Mouse (Mus musculus) MEL (cell line): ENCODE measurements around the gene Gtdc1. TPM values are rescaled to one million over a fixed set of nuclear protein-coding genes. Genes with fewer than 3 reads are reported as not detected.

Source experiments
- DNase-seq: peaks from one replicate; pipeline ENCODE4 v3.0.0; 2011; ENCODE audit warnings: low read depth, low spot score
- H3K27ac ChIP-seq: 2 replicates; pipeline ENCODE4 v1.5.1; 2012; ENCODE audit warnings: low read depth, mild to moderate bottlenecking, control low read depth, low read length, moderate library complexity; ENCODE audit not compliant: control insufficient read depth
- H3K27me3 ChIP-seq, 2 experiments: fragments of 150-350 bp in 1 of 2; sonication (generic) in 1 of 2; 2 replicates each; pipeline ENCODE4 v1.6.1; 2012; ENCODE audit warnings: low read length in 2 of 2, mild to moderate bottlenecking in 2 of 2, improper control_type of control experiment in 1 of 2, moderate library complexity in 1 of 2; ENCODE audit not compliant: insufficient read depth in 2 of 2, control insufficient read depth in 1 of 2
- H3K36me3 ChIP-seq, 2 experiments: 2 replicates each; pipeline ENCODE4 v1.6.1; 2012 to 2014; ENCODE audit warnings: low read length in 2 of 2, improper control_type of control experiment in 1 of 2, inconsistent platforms in 1 of 2, mild to moderate bottlenecking in 1 of 2; ENCODE audit not compliant: insufficient read depth in 2 of 2, control insufficient read depth in 1 of 2
- H3K4me1 ChIP-seq, 2 experiments: fragments of 150-350 bp in 1 of 2; sonication (generic) in 1 of 2; 2 replicates each; pipeline ENCODE4 v1.6.1; 2012; ENCODE audit warnings: low read length in 2 of 2, improper control_type of control experiment in 1 of 2, mild to moderate bottlenecking in 1 of 2; ENCODE audit not compliant: insufficient read depth in 2 of 2, control insufficient read depth in 1 of 2
- H3K4me3 ChIP-seq, 2 experiments: fragments of 150-350 bp in 1 of 2; sonication (generic) in 1 of 2; 2 replicates each; pipeline ENCODE4 v1.5.1; 2012; ENCODE audit warnings: low read depth in 2 of 2, low read length in 2 of 2, mild to moderate bottlenecking in 2 of 2, moderate library complexity in 2 of 2, control low read depth in 1 of 2, improper control_type of control experiment in 1 of 2; ENCODE audit not compliant: control insufficient read depth in 1 of 2, insufficient read depth in 1 of 2
- H3K79me2 ChIP-seq: 2 replicates; pipeline ENCODE4 v1.6.1; 2012; ENCODE audit warnings: mild to moderate bottlenecking, low read length, moderate library complexity; ENCODE audit not compliant: control insufficient read depth, poor library complexity, insufficient read depth
- H3K9ac ChIP-seq: 2 replicates; pipeline ENCODE4 v1.6.1; 2012; ENCODE audit warnings: low read depth, mild to moderate bottlenecking, control low read depth, low read length, moderate library complexity; ENCODE audit not compliant: control insufficient read depth, poor library complexity, severe bottlenecking
- H3K9me3 ChIP-seq: fragments of 150-350 bp; sonication (generic); replicated peaks from 2 replicates; pipeline ENCODE4 v1.6.1; 2012; ENCODE audit warnings: mild to moderate bottlenecking, low read length, improper control_type of control experiment, moderate library complexity; ENCODE audit not compliant: insufficient read depth
- CHD2 ChIP-seq: IDR thresholded peaks from 2 replicates; pipeline ENCODE4 v1.6.1; 2011; ENCODE audit warnings: low read length, improper control_type of control experiment
- CTCF ChIP-seq, 3 experiments: IDR thresholded peaks in 2 of 3; conservative IDR thresholded peaks in 1 of 3; 2 replicates each; pipeline ENCODE4 v1.5.1; 2011 to 2012; ENCODE audit warnings: low read length in 3 of 3, low read depth in 2 of 3, mild to moderate bottlenecking in 2 of 3, improper control_type of control experiment in 1 of 3, inconsistent platforms in 1 of 3, mixed read lengths in 1 of 3, moderate library complexity in 1 of 3; ENCODE audit not compliant: control insufficient read depth in 1 of 3, insufficient read depth in 1 of 3, poor library complexity in 1 of 3, severe bottlenecking in 1 of 3
- E2F4 ChIP-seq: IDR thresholded peaks from 2 replicates; pipeline ENCODE4 v1.6.1; 2011; ENCODE audit warnings: low read depth, low read length, improper control_type of control experiment, borderline replicate concordance
- ELF1 ChIP-seq: IDR thresholded peaks from 2 replicates; pipeline ENCODE4 v1.6.1; 2014; ENCODE audit warnings: low read depth, mild to moderate bottlenecking, inconsistent platforms, low read length, improper control_type of control experiment, moderate library complexity
- ETS1 ChIP-seq: IDR thresholded peaks from 2 replicates; pipeline ENCODE4 v1.6.1; 2012; ENCODE audit warnings: low read depth, mild to moderate bottlenecking, inconsistent platforms, low read length, improper control_type of control experiment, moderate library complexity
- GATA1 ChIP-seq: IDR thresholded peaks from 2 replicates; pipeline ENCODE4 v1.6.1; 2011; ENCODE audit warnings: low read depth, low read length, improper control_type of control experiment
- HCFC1 ChIP-seq: IDR thresholded peaks from 2 replicates; pipeline ENCODE4 v1.6.1; 2012; ENCODE audit warnings: low read depth, mild to moderate bottlenecking, inconsistent platforms, low read length, improper control_type of control experiment, moderate library complexity
- JUND ChIP-seq: IDR thresholded peaks from 2 replicates; pipeline ENCODE4 v1.6.1; 2011; ENCODE audit warnings: low read depth, mild to moderate bottlenecking, improper control_type of control experiment, low read length
- MAX ChIP-seq: IDR thresholded peaks from 2 replicates; pipeline ENCODE4 v1.6.1; 2011; ENCODE audit warnings: low read length, improper control_type of control experiment
- MXI1 ChIP-seq: IDR thresholded peaks from 2 replicates; pipeline ENCODE4 v1.6.1; 2011; ENCODE audit warnings: mild to moderate bottlenecking, low read depth, low read length, improper control_type of control experiment
- MYB ChIP-seq: IDR thresholded peaks from 2 replicates; pipeline ENCODE4 v1.6.1; 2011; ENCODE audit warnings: mild to moderate bottlenecking, low read depth, low read length, improper control_type of control experiment
- POLR2AphosphoS5 ChIP-seq: IDR thresholded peaks from 2 replicates; pipeline ENCODE4 v1.6.1; 2012; ENCODE audit warnings: low read depth, borderline replicate concordance, mild to moderate bottlenecking, inconsistent platforms, low read length, moderate library complexity, mixed read lengths
- RAD21 ChIP-seq: IDR thresholded peaks from 2 replicates; pipeline ENCODE4 v1.6.1; 2011; ENCODE audit warnings: mild to moderate bottlenecking, low read depth, low read length, improper control_type of control experiment
- RCOR1 ChIP-seq: IDR thresholded peaks from 2 replicates; pipeline ENCODE4 v1.6.1; 2012; ENCODE audit warnings: low read depth, mild to moderate bottlenecking, inconsistent platforms, low read length, improper control_type of control experiment
- SIN3A ChIP-seq: IDR thresholded peaks from 2 replicates; pipeline ENCODE4 v1.6.1; 2012; ENCODE audit warnings: low read length, improper control_type of control experiment, inconsistent platforms
- SMC3 ChIP-seq: IDR thresholded peaks from 2 replicates; pipeline ENCODE4 v1.6.1; 2011; ENCODE audit warnings: low read depth, low read length, improper control_type of control experiment
- TAL1 ChIP-seq: IDR thresholded peaks from 2 replicates; pipeline ENCODE4 v1.6.1; 2012; ENCODE audit warnings: mild to moderate bottlenecking, inconsistent platforms, low read length, moderate library complexity, mixed read lengths
- TBP ChIP-seq: IDR thresholded peaks from 2 replicates; pipeline ENCODE4 v1.8.0; 2011; ENCODE audit warnings: low read depth, low read length, improper control_type of control experiment
- USF2 ChIP-seq, 2 experiments: IDR thresholded peaks; 2 replicates each; pipeline ENCODE4 v1.6.1; 2011 to 2012; ENCODE audit warnings: improper control_type of control experiment in 2 of 2, low read length in 2 of 2, borderline replicate concordance in 1 of 2, inconsistent platforms in 1 of 2, low read depth in 1 of 2, mild to moderate bottlenecking in 1 of 2; ENCODE audit not compliant: insufficient read depth in 1 of 2
- ZC3H11A ChIP-seq: IDR thresholded peaks from 2 replicates; pipeline ENCODE4 v1.6.1; 2012; ENCODE audit warnings: low read depth, mild to moderate bottlenecking, inconsistent platforms, low read length, improper control_type of control experiment
- ZKSCAN1 ChIP-seq: IDR thresholded peaks from 2 replicates; pipeline ENCODE4 v1.6.1; 2012; ENCODE audit warnings: low read depth, mild to moderate bottlenecking, inconsistent platforms, low read length, improper control_type of control experiment, moderate library complexity
- ZMIZ1 ChIP-seq: IDR thresholded peaks from 2 replicates; pipeline ENCODE4 v1.6.1; 2012; ENCODE audit warnings: low read depth, mild to moderate bottlenecking, inconsistent platforms, low read length, improper control_type of control experiment, moderate library complexity
- ZNF384 ChIP-seq: IDR thresholded peaks from 2 replicates; pipeline ENCODE4 v1.6.1; 2012; ENCODE audit warnings: low read depth, mild to moderate bottlenecking, inconsistent platforms, low read length, improper control_type of control experiment
- polyA plus RNA-seq, 2 experiments: library from polyadenylated mRNA; stranded (reverse) in 1 of 2; unstranded in 1 of 2; fragments of >175 nt in 1 of 2; fragments of >200 nt in 1 of 2; gene quantifications; 2 replicates each; pipeline versions ENCODE4 v1.2.1 to v1.2.4; 2012; ENCODE audit warnings: low replicate concordance in 2 of 2, low read depth in 1 of 2; ENCODE audit not compliant: insufficient read length in 2 of 2, insufficient read depth in 1 of 2, missing spikeins in 1 of 2
- total RNA-seq: library from RNA; depleted of rRNA; stranded (reverse); fragments of 300-350 nt; gene quantifications from 2 replicates; pipeline ENCODE4 v1.2.3, GENCODE M21; 2012

Gtdc1 gene
- total and polyA plus RNA-seq, 3 experiments: 7.2 to 14.3 TPM; not detected in 1

GRCm38 (mm10) chr2:44926683-44927481, 575 bp downstream of the Gtdc1 start (continued):
- TF ChIP-seq ELF1 (no peak), JUND (no peak), CTCF (IDR thresholded peaks at IDR 0.05 in 2 of 3, conservative IDR thresholded peaks at IDR 0.05 in 1 of 3; ENCODE audit: control insufficient read depth in 1 of 3, insufficient read depth in 1 of 3, low read depth in 2 of 3, low read length in 3 of 3, poor library complexity in 1 of 3, severe bottlenecking in 1 of 3) (no peak), ETS1 (peak; percentile 35), POLR2AphosphoS5 (no peak), MYB (no peak), ZKSCAN1 (no peak), ZNF384 (no peak), GATA1 (no peak), MXI1 (no peak; the same call in 1 of the 2 replicates), USF2 (IDR thresholded peaks at IDR 0.05; ENCODE audit: borderline replicate concordance in 1 of 2, insufficient read depth in 1 of 2, low read depth in 1 of 2, low read length in 2 of 2) (no peak), SMC3 (0 out of 2 replicates have a peak, but pooled peaks have one; percentile 6), TAL1 (no peak), RCOR1 (no peak; the same call in 1 of the 2 replicates), ZC3H11A (no peak), ZMIZ1 (peak; percentile 46), RAD21 (no peak; the same call in 1 of the 2 replicates), SIN3A (peak; percentile 61)

GRCm38 (mm10) chr2:44926167-44926682, 1.2 kb downstream of the Gtdc1 start:
- peak; percentile 89 for DNase-seq
- Histone ChIP-seq H3K4me1 (peaks cover 11 to 21% of the 10 kb centered on the region in 2 experiments), H3K27me3 (no peaks in the 10 kb centered on the region), H3K9ac (peak overlapping the region; percentile 83), H3K36me3 (peaks cover 0 to 31% of the 10 kb centered on the region in 2 experiments; a peak in 2 of 4 replicates), H3K27ac (peak overlapping the region; percentile 92), H3K9me3 (no peaks in the 10 kb centered on the region), H3K79me2 (peaks cover 5% of the 10 kb centered on the region; the same call in 1 of the 2 replicates), H3K4me3 (peak overlapping the region; percentile 75 to 87)
- TF ChIP-seq E2F4: no peak
- peak; percentile 95 for TF ChIP-seq CHD2
- TF ChIP-seq POLR2AphosphoS5: no peak
- TF ChIP-seq TBP: peak; percentile 47; the same call in 1 of the 2 replicates
- peak; percentile 58; the same call in 1 of the 2 replicates for TF ChIP-seq HCFC1
- TF ChIP-seq MAX: peak; percentile 73; the same call in 1 of the 2 replicates
- no peak; the same call in 1 of the 2 replicates for TF ChIP-seq SIN3A
